Mouse (Mus musculus): ENCODE results near the gene Ttll12. TPM values are rescaled to one million over a fixed set of nuclear protein-coding genes. Genes with fewer than 3 reads are reported as not detected.

The Ttll12 gene
- total and polyA plus RNA-seq, 2 experiments = 4.9 to 11.2 TPM

DNA sequence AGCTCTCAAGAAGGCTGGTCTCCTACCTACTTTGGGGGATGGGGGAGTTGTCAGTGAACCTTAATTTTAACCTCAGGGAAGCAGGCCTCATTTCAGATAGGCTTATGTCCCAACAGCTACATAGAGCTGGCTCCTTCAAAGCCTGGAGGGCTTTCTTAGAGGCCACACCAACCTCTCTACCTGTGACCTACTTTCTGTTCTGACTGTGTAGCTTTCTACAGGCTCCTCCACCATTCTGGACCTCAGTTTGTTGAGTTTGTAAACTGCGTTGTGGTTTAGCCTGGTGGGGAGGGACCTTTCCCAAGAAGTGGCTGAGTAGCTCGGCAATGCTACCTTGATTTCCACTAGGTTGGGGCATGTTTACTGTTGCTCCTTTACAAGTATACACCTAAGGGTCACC, 67.2 kb downstream of the Ttll12 start:
- 29% methylated on average over 2 of the region's 2 CpGs for WGBS
- H3K27ac ChIP-seq (replicated peaks; ENCODE audit: insufficient read depth, low read depth, low read length) = peak overlapping the region; percentile 30
- H3K27me3 ChIP-seq (ENCODE audit: control insufficient read depth, insufficient read depth, low read length) = no peaks in the 10 kb centered on the region

GRCm38 (mm10) chr15:83527092-83527437, 67.9 kb downstream of the Ttll12 start:
- no peak for DNase-seq (ENCODE audit: extremely low read depth, low read depth, low spot score)
- Histone ChIP-seq H3K27me3 (ENCODE audit: control insufficient read depth, insufficient read depth, low read length) (no peaks in the 10 kb centered on the region), H3K4me3 (ENCODE audit: insufficient read depth, low read depth, low read length) (peak overlapping the region; percentile 76), H3K36me3 (ENCODE audit: control insufficient read depth, insufficient read depth, low read length) (no peaks in the 10 kb centered on the region), H3K9ac (ENCODE audit: low read depth, low read length) (peak overlapping the region; percentile 85), H3K27ac (replicated peaks; ENCODE audit: insufficient read depth, low read depth, low read length) (peak overlapping the region; percentile 77), H3K79me2 (ENCODE audit: control insufficient read depth, insufficient read depth, low read length) (peaks cover 12% of the 10 kb centered on the region), H3K4me1 (ENCODE audit: control insufficient read depth, insufficient read depth, low read length) (peaks cover 42% of the 10 kb centered on the region)
- TF ChIP-seq CTCF (IDR thresholded peaks at IDR 0.05; ENCODE audit: low read depth, low read length) = no peak
- 4% methylated on average over 26 of the region's 26 CpGs for WGBS

More for the DNA sequence above, 67.2 kb downstream of the Ttll12 start:
- peak; percentile 23 for DNase-seq (ENCODE audit: extremely low read depth, low read depth, low spot score)
- Histone ChIP-seq H3K36me3 (ENCODE audit: control insufficient read depth, insufficient read depth, low read length) (no peaks in the 10 kb centered on the region), H3K4me3 (ENCODE audit: insufficient read depth, low read depth, low read length) (peak overlapping the region; percentile 76), H3K4me1 (ENCODE audit: control insufficient read depth, insufficient read depth, low read length) (peaks cover 44% of the 10 kb centered on the region), H3K9ac (ENCODE audit: low read depth, low read length) (peak overlapping the region; percentile 85; the same call in 1 of the 2 replicates), H3K79me2 (ENCODE audit: control insufficient read depth, insufficient read depth, low read length) (peaks cover 12% of the 10 kb centered on the region)
- TF ChIP-seq CTCF (IDR thresholded peaks at IDR 0.05; ENCODE audit: low read depth, low read length) = no peak
- no peak for TF ChIP-seq POLR2A (IDR thresholded peaks at IDR 0.05; ENCODE audit: extremely low read depth, insufficient read depth, low read length)

DNA sequence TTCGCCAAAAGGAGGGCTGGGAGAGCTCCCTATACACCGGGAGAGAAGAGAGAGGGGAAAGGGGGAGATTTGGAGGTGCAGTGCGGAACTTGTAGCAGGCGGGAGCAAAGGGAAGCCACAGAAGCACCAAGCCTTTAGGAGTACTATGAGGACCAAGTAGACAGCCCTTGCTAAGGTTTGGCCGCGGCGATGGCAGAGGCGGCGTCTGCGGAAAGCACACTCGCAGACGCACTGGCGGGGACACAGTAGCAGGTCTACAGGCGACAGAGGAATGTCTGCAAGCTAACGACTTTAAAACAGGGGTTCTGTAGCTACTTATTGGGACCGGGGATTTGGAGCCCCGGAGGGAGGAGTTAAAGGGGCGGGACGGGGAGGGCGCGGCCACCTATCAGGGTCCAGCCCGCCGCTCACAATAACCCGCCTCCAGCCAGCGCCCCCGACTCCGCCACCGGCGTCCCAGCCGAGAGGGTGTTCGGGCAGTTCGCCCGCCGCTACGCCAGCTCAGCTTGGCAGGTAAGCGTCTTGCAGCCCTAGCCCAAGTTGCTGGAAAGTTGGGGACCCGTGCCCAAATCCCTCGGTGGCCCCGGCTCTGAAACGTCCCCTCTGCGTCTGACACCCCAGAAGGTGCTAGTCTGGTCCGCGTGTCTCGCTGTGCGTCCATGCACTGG, 68.4 kb downstream of the Ttll12 start, which contains the start of gene Bik:
TSS of gene Bik (plus strand) at position 439 of the 668 bp plus-strand sequence.
- peak; percentile 89 for TF ChIP-seq POLR2A (IDR thresholded peaks at IDR 0.05; ENCODE audit: extremely low read depth, insufficient read depth, low read length)
- no peak for TF ChIP-seq CTCF (IDR thresholded peaks at IDR 0.05; ENCODE audit: low read depth, low read length)
- under 1% methylated on average over 45 of the region's 45 CpGs for WGBS
- Histone ChIP-seq H3K27ac (replicated peaks; ENCODE audit: insufficient read depth, low read depth, low read length) (peak within 1 kb of the TSS; percentile 77), H3K4me1 (ENCODE audit: control insufficient read depth, insufficient read depth, low read length) (peaks cover 39% of the 10 kb centered on the region), H3K36me3 (ENCODE audit: control insufficient read depth, insufficient read depth, low read length) (no peaks in the 10 kb centered on the region), H3K27me3 (ENCODE audit: control insufficient read depth, insufficient read depth, low read length) (no peaks in the 10 kb centered on the region), H3K79me2 (ENCODE audit: control insufficient read depth, insufficient read depth, low read length) (peaks cover 12% of the 10 kb centered on the region), H3K9ac (ENCODE audit: low read depth, low read length) (peak within 1 kb of the TSS; percentile 85), H3K4me3 (ENCODE audit: insufficient read depth, low read depth, low read length) (peak within 1 kb of the TSS; percentile 76)
- DNase-seq (ENCODE audit: extremely low read depth, low read depth, low spot score) = peak; percentile 57

Other genes starting within 250 kb of the Ttll12 start
- gene Arfgap3, start 244.9 kb downstream of the Ttll12 start, total RNA-seq (2014; rRNA removed) = 4.7 and 6.8 TPM in 2 replicates
- 5.7 and 9.0 TPM in 2 replicates for gene Arfgap3, start 244.9 kb downstream of the Ttll12 start, polyA plus RNA-seq (2012; rRNA removed)
- 34.0 and 34.9 TPM in 2 replicates for gene Pacsin2, start 130.6 kb downstream of the Ttll12 start, total RNA-seq (2014; rRNA removed)
- 28.9 and 29.1 TPM in 2 replicates for gene Pacsin2, start 130.6 kb downstream of the Ttll12 start, polyA plus RNA-seq (2012; rRNA removed)
- gene Ttll1, start 84.3 kb downstream of the Ttll12 start, total RNA-seq (2014; rRNA removed) = 1.0 and 1.3 TPM in 2 replicates
- gene Ttll1, start 84.3 kb downstream of the Ttll12 start, polyA plus RNA-seq (2012; rRNA removed) = 2.1 and 2.2 TPM in 2 replicates
- gene Bik, start 68.3 kb downstream of the Ttll12 start, total RNA-seq (2014; rRNA removed) = 7.0 and 9.3 TPM in 2 replicates
- 6.3 and 7.8 TPM in 2 replicates for gene Bik, start 68.3 kb downstream of the Ttll12 start, polyA plus RNA-seq (2012; rRNA removed)
- 99.9 and 123 TPM in 2 replicates for gene Tspo, start 31.6 kb downstream of the Ttll12 start, total RNA-seq (2014; rRNA removed)
- gene Tspo, start 31.6 kb downstream of the Ttll12 start, polyA plus RNA-seq (2012; rRNA removed) = 206 and 283 TPM in 2 replicates
- gene Mcat, start 31.4 kb downstream of the Ttll12 start, total RNA-seq (2014; rRNA removed) = 25.9 and 27.9 TPM in 2 replicates
- gene Mcat, start 31.4 kb downstream of the Ttll12 start, polyA plus RNA-seq (2012; rRNA removed) = 29.3 and 30.7 TPM in 2 replicates
- gene Scube1, start 129.9 kb upstream of the Ttll12 start, total RNA-seq (2014; rRNA removed) = 0.18 and 0.27 TPM in 2 replicates
- 0.13 and 0.27 TPM in 2 replicates for gene Scube1, start 129.9 kb upstream of the Ttll12 start, polyA plus RNA-seq (2012; rRNA removed)
- not detected in 2 replicates for gene Mpped1, start 184.3 kb upstream of the Ttll12 start, total RNA-seq (2014; rRNA removed)
- 0.13 TPM in 1 of 2 replicates, not detected in the other for gene Mpped1, start 184.3 kb upstream of the Ttll12 start, polyA plus RNA-seq (2012; rRNA removed)